Mouse (Mus musculus): ENCODE data around the gene Flrt2. TPM values are rescaled to one million over a fixed set of nuclear protein-coding genes. Genes with fewer than 3 reads are reported as not detected.
A peak's percentile ranks its signal among the peaks of the same experiment; 100 is the strongest.

Gene Flrt2
- polyA plus RNA-seq, 1 experiment from 2014 or later, result 14.2 TPM

DNA sequence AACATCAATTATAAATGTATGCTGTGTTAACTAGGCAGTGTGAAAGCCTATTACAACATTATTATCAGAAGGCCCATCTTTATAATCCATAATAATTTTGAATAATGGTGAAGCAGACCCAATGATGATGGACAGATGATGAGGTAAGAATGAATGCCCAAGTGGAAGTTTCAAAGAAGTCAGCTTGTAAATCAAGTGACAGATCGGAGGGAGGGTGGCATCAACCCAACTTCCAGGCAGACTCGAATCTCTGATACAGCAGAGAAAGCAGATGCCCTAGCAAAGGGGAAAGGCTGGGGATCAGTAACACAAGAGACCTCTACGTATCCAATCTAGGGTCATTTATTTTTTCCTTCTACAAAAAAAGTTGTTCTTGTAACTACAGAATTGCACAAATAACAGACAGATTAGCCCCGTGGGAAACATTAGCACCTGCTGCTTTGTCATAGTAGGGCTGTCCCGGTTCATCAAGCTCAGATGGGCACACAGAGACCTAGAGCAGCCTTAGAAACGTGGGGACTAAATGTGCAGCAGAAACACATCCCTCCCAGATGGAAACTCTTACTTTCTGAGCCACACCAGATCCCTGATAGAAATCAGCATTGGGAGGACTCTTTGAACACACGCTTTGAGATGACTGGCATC is 46.6 kb downstream of the Flrt2 start:
- Histone ChIP-seq H3K27ac (no peak overlapping the region), H3K27me3 (no peaks in the 10 kb centered on the region), H3K36me3 (no peaks in the 10 kb centered on the region), H3K9me3 (no peaks in the 10 kb centered on the region), H3K9ac (no peak overlapping the region), H3K4me2 (no peak overlapping the region), H3K4me1 (peaks cover under 1% of the 10 kb centered on the region; the same call in 1 of the 2 replicates), H3K4me3 (no peak overlapping the region)
- ATAC-seq (ENCODE audit: borderline replicate concordance, extremely low read depth, low FRiP score, low TSS enrichment), result no peak
- WGBS, result 80% methylated on average over 7 of the region's 7 CpGs

DNA sequence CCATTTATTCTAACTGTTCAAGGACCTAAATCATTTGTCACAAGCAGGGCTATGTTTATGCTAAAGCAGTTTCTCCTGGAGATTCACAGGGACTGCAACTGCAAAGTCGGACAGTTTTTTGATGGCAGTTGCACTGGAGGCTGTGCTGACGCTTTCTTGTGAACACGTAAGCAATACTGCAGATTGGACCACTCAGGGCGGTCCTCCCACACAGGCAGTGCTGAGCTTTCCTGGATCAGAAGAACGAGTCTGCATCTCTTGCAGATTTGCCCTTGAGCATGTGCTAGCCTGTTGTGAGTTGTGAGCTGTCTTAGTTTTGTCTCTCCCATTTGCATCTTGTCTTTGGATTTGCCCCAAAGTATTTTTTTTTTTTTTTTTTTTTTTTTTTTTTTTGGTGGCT is 47.7 kb downstream of the Flrt2 start:
- 65% methylated on average over 5 of the region's 5 CpGs for WGBS
- H3K4me1 ChIP-seq, result peaks cover 8% of the 10 kb centered on the region; the same call in 1 of the 2 replicates

GRCm38 (mm10) chr12:95741296-95741695 is 49.3 kb downstream of the Flrt2 start:
- no peaks in the 10 kb centered on the region for H3K9me3 ChIP-seq
- no peak overlapping the region for H3K4me2 ChIP-seq
- no peaks in the 10 kb centered on the region for H3K36me3 ChIP-seq
- peaks cover 8% of the 10 kb centered on the region; the same call in 1 of the 2 replicates for H3K4me1 ChIP-seq
- no peaks in the 10 kb centered on the region for H3K27me3 ChIP-seq
- H3K9ac ChIP-seq, result no peak overlapping the region
- ATAC-seq (ENCODE audit: borderline replicate concordance, extremely low read depth, low FRiP score, low TSS enrichment), result no peak
- no peak overlapping the region for H3K27ac ChIP-seq
- 59% methylated on average over 11 of the region's 11 CpGs for WGBS
- no peak overlapping the region for H3K4me3 ChIP-seq

More for the DNA sequence above, 47.7 kb downstream of the Flrt2 start:
- Histone ChIP-seq H3K27ac (no peak overlapping the region), H3K4me2 (no peak overlapping the region), H3K36me3 (no peaks in the 10 kb centered on the region), H3K4me3 (no peak overlapping the region), H3K9ac (no peak overlapping the region), H3K9me3 (no peaks in the 10 kb centered on the region), H3K27me3 (no peaks in the 10 kb centered on the region)
- ATAC-seq (ENCODE audit: borderline replicate concordance, extremely low read depth, low FRiP score, low TSS enrichment), result no peak

GRCm38 (mm10) chr12:95744307-95744706 is 52.3 kb downstream of the Flrt2 start:
- H3K9ac ChIP-seq, result no peak overlapping the region
- no peaks in the 10 kb centered on the region for H3K9me3 ChIP-seq
- no peaks in the 10 kb centered on the region for H3K27me3 ChIP-seq
- H3K4me3 ChIP-seq, result no peak overlapping the region
- 52% methylated on average over 4 of the region's 4 CpGs for WGBS
- H3K36me3 ChIP-seq, result no peaks in the 10 kb centered on the region
- no peak; the same call in 1 of the 2 replicates for ATAC-seq (ENCODE audit: borderline replicate concordance, extremely low read depth, low FRiP score, low TSS enrichment)
- no peak overlapping the region for H3K27ac ChIP-seq
- peaks cover 14% of the 10 kb centered on the region; the same call in 1 of the 2 replicates for H3K4me1 ChIP-seq
- H3K4me2 ChIP-seq, result no peak overlapping the region

GRCm38 (mm10) chr12:95746856-95747579 is 55.0 kb downstream of the Flrt2 start:
- no peak overlapping the region for H3K4me2 ChIP-seq
- H3K9me3 ChIP-seq, result no peaks in the 10 kb centered on the region
- ATAC-seq (ENCODE audit: borderline replicate concordance, extremely low read depth, low FRiP score, low TSS enrichment), result no peak
- H3K4me1 ChIP-seq, result peaks cover 14% of the 10 kb centered on the region; the same call in 1 of the 2 replicates
- H3K27ac ChIP-seq, result no peak overlapping the region
- WGBS, result 39% methylated on average over 10 of the region's 10 CpGs
- no peaks in the 10 kb centered on the region for H3K36me3 ChIP-seq
- H3K9ac ChIP-seq, result no peak overlapping the region
- no peak overlapping the region for H3K4me3 ChIP-seq
- H3K27me3 ChIP-seq, result no peaks in the 10 kb centered on the region

DNA sequence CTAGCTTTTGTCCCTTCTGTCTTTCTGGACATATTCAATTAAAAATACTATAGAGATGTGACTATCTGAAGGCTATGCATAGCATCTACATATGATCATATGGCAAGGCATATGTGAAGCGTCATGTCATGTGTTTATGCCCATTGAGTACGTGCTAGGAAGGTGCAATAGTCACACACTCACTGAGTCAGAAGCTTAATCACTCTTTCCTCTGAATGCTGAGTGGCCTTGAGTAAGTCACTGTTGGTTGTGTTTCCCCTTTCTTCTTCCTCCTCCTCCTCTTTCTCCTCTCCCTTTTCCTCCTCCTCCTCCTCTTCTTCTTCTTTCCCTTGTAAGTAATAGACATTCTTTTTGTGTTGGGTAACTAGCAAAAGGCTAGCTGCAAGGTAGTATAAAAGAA is 56.7 kb downstream of the Flrt2 start:
- Histone ChIP-seq H3K9ac (no peak overlapping the region), H3K4me3 (no peak overlapping the region), H3K4me2 (no peak overlapping the region), H3K36me3 (no peaks in the 10 kb centered on the region), H3K4me1 (peaks cover 12% of the 10 kb centered on the region; the same call in 1 of the 2 replicates), H3K9me3 (no peaks in the 10 kb centered on the region), H3K27me3 (no peaks in the 10 kb centered on the region), H3K27ac (no peak overlapping the region)
- 90% methylated on average over 2 of the region's 2 CpGs for WGBS
- ATAC-seq (ENCODE audit: borderline replicate concordance, extremely low read depth, low FRiP score, low TSS enrichment), result no peak

- H3K4me2 ChIP-seq, result no peak overlapping the region
- no peaks in the 10 kb centered on the region for H3K9me3 ChIP-seq
- no peaks in the 10 kb centered on the region for H3K36me3 ChIP-seq
- peaks cover 9% of the 10 kb centered on the region; the same call in 1 of the 2 replicates for H3K4me1 ChIP-seq
- ATAC-seq (ENCODE audit: borderline replicate concordance, extremely low read depth, low FRiP score, low TSS enrichment), result no peak
- no peaks in the 10 kb centered on the region for H3K27me3 ChIP-seq
- H3K27ac ChIP-seq, result no peak overlapping the region
- H3K4me3 ChIP-seq, result no peak overlapping the region
- no peak overlapping the region for H3K9ac ChIP-seq
- 84% methylated on average over 2 of the region's 2 CpGs for WGBS
Measured at GRCm38 (mm10) chr12:95749248-95749647, 57.2 kb downstream of the Flrt2 start.

- H3K27ac ChIP-seq, result no peak overlapping the region
- 29% methylated on average over 5 of the region's 5 CpGs for WGBS
- H3K4me3 ChIP-seq, result no peak overlapping the region
- H3K4me1 ChIP-seq, result no peaks in the 10 kb centered on the region
- no peak overlapping the region for H3K9ac ChIP-seq
- H3K9me3 ChIP-seq, result no peaks in the 10 kb centered on the region
- H3K36me3 ChIP-seq, result no peaks in the 10 kb centered on the region
- no peak overlapping the region for H3K4me2 ChIP-seq
- no peaks in the 10 kb centered on the region for H3K27me3 ChIP-seq
- peak; percentile 83; the same call in 1 of the 2 replicates for ATAC-seq (ENCODE audit: borderline replicate concordance, extremely low read depth, low FRiP score, low TSS enrichment)
Measured at GRCm38 (mm10) chr12:95759212-95759746, 67.3 kb downstream of the Flrt2 start.

DNA sequence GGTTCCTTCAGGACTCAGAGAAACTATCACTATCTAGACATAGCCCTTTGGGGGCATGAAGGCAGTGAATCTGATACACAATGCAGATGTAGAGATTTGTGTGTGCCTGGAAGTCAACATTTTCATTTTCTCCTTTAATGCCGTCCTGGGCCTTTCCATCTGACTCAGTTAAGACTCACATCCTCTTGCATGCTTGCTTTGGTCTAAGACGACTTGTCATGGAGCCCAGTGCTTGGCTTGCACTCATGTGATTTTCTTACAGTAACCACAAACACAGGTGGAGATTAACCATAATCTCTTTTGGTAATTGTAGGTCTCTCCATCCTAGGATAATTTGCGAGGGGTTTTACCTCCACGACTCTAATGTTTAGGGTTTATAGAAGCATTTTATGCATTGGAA is 73.2 kb downstream of the Flrt2 start:
- no peak overlapping the region for H3K4me2 ChIP-seq
- H3K36me3 ChIP-seq, result no peaks in the 10 kb centered on the region
- ATAC-seq (ENCODE audit: borderline replicate concordance, extremely low read depth, low FRiP score, low TSS enrichment), result no peak
- H3K4me3 ChIP-seq, result no peak overlapping the region
- WGBS, result 89% methylated on average over 4 of the region's 4 CpGs
- H3K27me3 ChIP-seq, result no peaks in the 10 kb centered on the region
- no peaks in the 10 kb centered on the region for H3K4me1 ChIP-seq
- H3K27ac ChIP-seq, result no peak overlapping the region
- H3K9ac ChIP-seq, result no peak overlapping the region
- no peaks in the 10 kb centered on the region for H3K9me3 ChIP-seq

GRCm38 (mm10) chr12:95769041-95769440 is 77.0 kb downstream of the Flrt2 start:
- no peak overlapping the region for H3K27ac ChIP-seq
- no peaks in the 10 kb centered on the region for H3K36me3 ChIP-seq
- no peaks in the 10 kb centered on the region for H3K4me1 ChIP-seq
- H3K4me2 ChIP-seq, result no peak overlapping the region
- ATAC-seq (ENCODE audit: borderline replicate concordance, extremely low read depth, low FRiP score, low TSS enrichment), result no peak
- no peaks in the 10 kb centered on the region for H3K9me3 ChIP-seq
- no peaks in the 10 kb centered on the region for H3K27me3 ChIP-seq
- no peak overlapping the region for H3K4me3 ChIP-seq
- 75% methylated on average over 2 of the region's 2 CpGs for WGBS
- no peak overlapping the region for H3K9ac ChIP-seq

- H3K27me3 ChIP-seq, result no peaks in the 10 kb centered on the region
- H3K9me3 ChIP-seq, result no peaks in the 10 kb centered on the region
- no peak overlapping the region for H3K27ac ChIP-seq
- no peak overlapping the region for H3K4me3 ChIP-seq
- H3K4me1 ChIP-seq, result no peaks in the 10 kb centered on the region
- WGBS, result 46% methylated on average over 3 of the region's 3 CpGs
- H3K4me2 ChIP-seq, result no peak overlapping the region
- no peak overlapping the region for H3K9ac ChIP-seq
- ATAC-seq (ENCODE audit: borderline replicate concordance, extremely low read depth, low FRiP score, low TSS enrichment), result no peak
- H3K36me3 ChIP-seq, result no peaks in the 10 kb centered on the region
Measured at GRCm38 (mm10) chr12:95770251-95770650, 78.2 kb downstream of the Flrt2 start.

DNA sequence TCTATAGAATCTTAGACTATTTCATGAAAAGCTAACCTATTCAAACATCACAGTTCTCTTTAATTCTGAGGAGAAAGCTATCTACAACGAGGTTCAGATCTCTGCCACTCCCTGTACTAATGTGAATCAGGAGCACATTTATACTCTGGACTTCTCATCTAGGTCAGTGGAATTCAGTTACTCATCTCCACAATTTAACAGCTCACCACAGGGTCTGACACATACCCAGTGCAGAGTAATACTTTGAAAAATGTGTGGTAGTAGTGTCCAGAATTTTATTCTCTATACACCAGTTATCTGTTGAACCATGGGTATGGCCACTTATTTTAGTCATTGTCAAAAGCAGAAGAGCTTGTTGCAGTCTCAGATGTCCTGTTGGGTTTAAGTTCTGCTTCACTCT is 98.1 kb downstream of the Flrt2 start:
- Histone ChIP-seq H3K4me1 (no peaks in the 10 kb centered on the region), H3K4me2 (no peak overlapping the region), H3K4me3 (no peak overlapping the region), H3K27me3 (no peaks in the 10 kb centered on the region), H3K36me3 (no peaks in the 10 kb centered on the region), H3K27ac (no peak overlapping the region), H3K9ac (no peak overlapping the region), H3K9me3 (no peaks in the 10 kb centered on the region)
- WGBS, result 56% methylated on average over 1 of the region's 1 CpGs
- ATAC-seq (ENCODE audit: borderline replicate concordance, extremely low read depth, low FRiP score, low TSS enrichment), result no peak

Data from lung, embryonic 15.5 days (tissue).